Mouse (Mus musculus) olfactory bulb, adult 2 months (tissue): ENCODE results near the gene Dab2.

Experiments
- CTCF ChIP-seq: fragments of 200-500 bp; IDR thresholded peaks from 2 replicates; pipeline ENCODE4 v1.5.1; 2012; ENCODE audit warnings: low read depth, mild to moderate bottlenecking, low read length, moderate library complexity; ENCODE audit not compliant: insufficient read depth
- POLR2A ChIP-seq: fragments of 200-500 bp; IDR thresholded peaks from 2 replicates; pipeline ENCODE4 v1.6.1; 2012; ENCODE audit warnings: mild to moderate bottlenecking, low read depth, low read length, moderate library complexity; ENCODE audit not compliant: insufficient read depth

DNA sequence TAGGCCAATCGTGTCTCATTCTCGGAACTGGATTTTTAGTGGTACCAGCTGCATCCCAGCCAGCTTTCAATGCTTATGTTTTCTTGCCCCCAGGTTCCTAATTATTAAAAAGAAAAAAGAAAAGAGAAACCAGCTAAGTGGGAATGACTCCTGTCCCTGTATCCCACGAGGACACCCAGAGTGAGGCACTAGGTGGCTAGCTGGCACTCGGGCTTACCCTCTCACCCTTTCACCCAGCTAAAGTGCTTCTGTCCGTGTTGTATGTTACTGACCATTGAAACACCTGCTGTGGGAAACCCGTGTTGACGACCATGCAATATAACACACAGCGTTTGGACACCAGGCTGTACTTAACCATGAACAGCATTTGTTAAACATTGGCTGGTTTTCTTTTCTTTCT lies 109.4 kb downstream of the Dab2 start:
- TF ChIP-seq CTCF = no peak
- no peak for TF ChIP-seq POLR2A
